Mouse (Mus musculus) bone marrow macrophage, adult 2 months (primary cell): ENCODE data around the gene Cpn1.

ENCODE experiments used
- CTCF ChIP-seq: IDR thresholded peaks from 2 replicates; pipeline ENCODE4 v1.5.1; 2012; ENCODE audit warnings: low read depth, mild to moderate bottlenecking, low read length, moderate library complexity
- POLR2A ChIP-seq: IDR thresholded peaks from 2 replicates; pipeline ENCODE4 v1.6.1; 2012; ENCODE audit warnings: mild to moderate bottlenecking, low read depth, low read length, borderline replicate concordance

GRCm38 (mm10) chr19:43926141-43926987, 60.0 kb downstream of the Cpn1 start:
- TF ChIP-seq CTCF (no peak), POLR2A (no peak)
